Mouse (Mus musculus): ENCODE data around the gene Spindoc. TPM values are rescaled to one million over a fixed set of nuclear protein-coding genes. Genes with fewer than 3 reads are reported as not detected.

The Spindoc gene
- polyA plus RNA-seq, 1 experiment, result 10.3 TPM

DNA sequence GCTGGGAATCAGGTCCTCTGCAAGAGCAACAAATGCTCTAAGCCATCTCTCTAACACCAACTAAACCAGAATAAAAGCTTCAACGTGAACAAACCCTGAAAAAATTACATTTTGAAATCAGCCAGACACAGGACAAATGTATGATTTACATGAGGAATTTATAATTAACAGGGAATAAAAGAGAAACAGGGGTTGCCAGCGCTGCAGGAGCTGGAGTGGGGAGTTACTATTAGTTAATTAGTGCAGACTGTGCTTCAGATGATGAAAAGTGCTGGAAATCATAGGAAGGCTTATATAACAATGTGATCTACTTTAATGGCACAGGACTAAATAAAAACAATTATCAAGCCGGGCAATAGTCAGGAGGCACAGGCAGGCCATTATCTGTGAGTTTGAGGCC is 61.4 kb downstream of the Spindoc start:
- TF ChIP-seq POLR2A (IDR thresholded peaks at IDR 0.05; ENCODE audit: low read depth, low read length) (no peak), CTCF (IDR thresholded peaks at IDR 0.05; ENCODE audit: extremely low read depth, insufficient read depth, insufficient read length, insufficient replicate concordance) (no peak)
- no peaks in the 10 kb centered on the region for H3K36me3 ChIP-seq (ENCODE audit: control insufficient read depth, insufficient read depth, low read length)
- no peaks in the 10 kb centered on the region for H3K27me3 ChIP-seq (ENCODE audit: control insufficient read depth, insufficient read depth, low read length)
- H3K4me1 ChIP-seq (ENCODE audit: control insufficient read depth, insufficient read depth, insufficient read length), result peaks cover 5% of the 10 kb centered on the region; the same call in 1 of the 2 replicates
- no peak overlapping the region for H3K4me3 ChIP-seq (ENCODE audit: extremely low read depth, insufficient read depth, insufficient read length)
- H3K27ac ChIP-seq (ENCODE audit: insufficient read depth, low read length), result no peak overlapping the region
- DNase-seq (ENCODE audit: low read depth in 1 of 2, low spot score in 2 of 2), result no peak
- 92% methylated on average over 3 of the region's 3 CpGs for WGBS

- 59% methylated on average over 2 of the region's 2 CpGs for WGBS
- no peak for DNase-seq (ENCODE audit: low read depth in 1 of 2, low spot score in 2 of 2)
- H3K4me1 ChIP-seq (ENCODE audit: control insufficient read depth, insufficient read depth, insufficient read length), result peaks cover 9% of the 10 kb centered on the region; the same call in 1 of the 2 replicates
- no peak overlapping the region for H3K27ac ChIP-seq (ENCODE audit: insufficient read depth, low read length)
- H3K27me3 ChIP-seq (ENCODE audit: control insufficient read depth, insufficient read depth, low read length), result no peaks in the 10 kb centered on the region
- no peak for TF ChIP-seq CTCF (IDR thresholded peaks at IDR 0.05; ENCODE audit: extremely low read depth, insufficient read depth, insufficient read length, insufficient replicate concordance)
- TF ChIP-seq POLR2A (IDR thresholded peaks at IDR 0.05; ENCODE audit: low read depth, low read length), result no peak
- no peaks in the 10 kb centered on the region for H3K36me3 ChIP-seq (ENCODE audit: control insufficient read depth, insufficient read depth, low read length)
- H3K4me3 ChIP-seq (ENCODE audit: extremely low read depth, insufficient read depth, insufficient read length), result no peak overlapping the region
These were observed 62.6 kb downstream of the Spindoc start for GRCm38 (mm10) chr19:7320181-7320580.

DNA sequence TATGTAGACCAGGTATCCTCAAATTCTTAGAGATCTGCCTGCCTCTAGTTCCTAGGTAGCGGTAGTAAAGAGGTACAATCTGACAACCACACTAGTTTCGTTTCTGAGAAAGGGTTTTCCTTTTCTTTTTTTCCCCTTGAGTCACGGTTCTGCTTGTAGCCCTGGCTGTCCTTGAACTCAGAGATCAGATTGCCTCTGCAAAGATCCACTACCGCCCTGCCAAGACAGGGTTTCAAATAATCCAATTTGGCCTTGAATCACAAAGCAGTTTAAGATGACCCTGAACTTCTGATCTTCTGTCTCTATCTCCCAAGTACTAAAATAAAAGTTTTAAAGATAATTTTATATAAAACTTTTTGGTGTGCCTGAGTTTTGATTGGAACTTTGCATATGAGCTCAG is 65.1 kb downstream of the Spindoc start:
- Histone ChIP-seq H3K4me3 (ENCODE audit: extremely low read depth, insufficient read depth, insufficient read length) (no peak overlapping the region), H3K27me3 (ENCODE audit: control insufficient read depth, insufficient read depth, low read length) (no peaks in the 10 kb centered on the region), H3K27ac (ENCODE audit: insufficient read depth, low read length) (no peak overlapping the region), H3K36me3 (ENCODE audit: control insufficient read depth, insufficient read depth, low read length) (no peaks in the 10 kb centered on the region), H3K4me1 (ENCODE audit: control insufficient read depth, insufficient read depth, insufficient read length) (peaks cover 11% of the 10 kb centered on the region; the same call in 1 of the 2 replicates)
- TF ChIP-seq CTCF (IDR thresholded peaks at IDR 0.05; ENCODE audit: extremely low read depth, insufficient read depth, insufficient read length, insufficient replicate concordance) (no peak), POLR2A (IDR thresholded peaks at IDR 0.05; ENCODE audit: low read depth, low read length) (no peak)
- 50% methylated on average over 4 of the region's 4 CpGs for WGBS
- no peak for DNase-seq (ENCODE audit: low read depth in 1 of 2, low spot score in 2 of 2)

DNA sequence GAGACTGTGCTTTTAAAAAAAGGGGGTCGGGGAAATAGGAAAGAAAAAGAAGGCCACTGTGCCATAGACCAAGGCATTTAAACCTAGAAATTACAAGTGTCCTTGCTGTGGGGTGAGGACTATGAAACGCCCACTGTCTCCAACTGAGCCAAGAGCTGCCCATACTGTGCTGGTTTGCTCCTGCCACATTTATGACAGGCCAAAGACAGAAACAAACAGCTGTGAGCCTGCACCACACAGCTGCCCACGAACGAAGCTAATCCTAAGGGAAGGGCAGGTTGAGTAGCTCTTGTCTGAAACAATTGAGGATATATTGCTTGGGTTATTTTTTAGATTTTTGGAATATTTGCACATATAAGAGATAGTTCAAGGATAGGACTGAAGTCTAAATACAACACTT is 66.0 kb downstream of the Spindoc start:
- Histone ChIP-seq H3K4me1 (ENCODE audit: control insufficient read depth, insufficient read depth, insufficient read length) (peaks cover 11% of the 10 kb centered on the region; the same call in 1 of the 2 replicates), H3K27me3 (ENCODE audit: control insufficient read depth, insufficient read depth, low read length) (no peaks in the 10 kb centered on the region), H3K4me3 (ENCODE audit: extremely low read depth, insufficient read depth, insufficient read length) (no peak overlapping the region), H3K36me3 (ENCODE audit: control insufficient read depth, insufficient read depth, low read length) (no peaks in the 10 kb centered on the region), H3K27ac (ENCODE audit: insufficient read depth, low read length) (no peak overlapping the region)
- TF ChIP-seq CTCF (IDR thresholded peaks at IDR 0.05; ENCODE audit: extremely low read depth, insufficient read depth, insufficient read length, insufficient replicate concordance) (no peak), POLR2A (IDR thresholded peaks at IDR 0.05; ENCODE audit: low read depth, low read length) (no peak)
- DNase-seq (ENCODE audit: low read depth in 1 of 2, low spot score in 2 of 2), result no peak
- 73% methylated on average over 4 of the region's 4 CpGs for WGBS

DNA sequence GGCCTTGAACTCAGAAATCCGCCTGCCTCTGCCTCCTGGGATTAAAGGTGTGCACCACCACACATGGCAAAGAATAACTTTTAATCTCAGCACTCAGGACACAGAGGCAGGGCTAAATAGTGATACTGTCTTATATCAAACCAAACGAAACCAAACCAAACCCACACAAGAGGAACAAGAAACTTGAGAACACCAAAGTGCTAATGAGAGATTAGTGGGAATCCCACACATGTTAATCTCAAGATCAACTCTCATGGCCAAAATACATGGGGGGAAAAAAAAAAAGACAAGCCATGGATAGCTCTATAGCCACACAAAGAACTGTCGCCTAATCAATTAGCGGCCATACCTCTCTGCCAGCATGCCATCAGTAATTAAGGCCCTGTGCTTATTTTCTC is 67.2 kb downstream of the Spindoc start:
- WGBS, result 66% methylated on average over 4 of the region's 4 CpGs
- Histone ChIP-seq H3K36me3 (ENCODE audit: control insufficient read depth, insufficient read depth, low read length) (no peaks in the 10 kb centered on the region), H3K27me3 (ENCODE audit: control insufficient read depth, insufficient read depth, low read length) (no peaks in the 10 kb centered on the region), H3K4me3 (ENCODE audit: extremely low read depth, insufficient read depth, insufficient read length) (no peak overlapping the region), H3K4me1 (ENCODE audit: control insufficient read depth, insufficient read depth, insufficient read length) (peaks cover 22% of the 10 kb centered on the region; the same call in 1 of the 2 replicates), H3K27ac (ENCODE audit: insufficient read depth, low read length) (no peak overlapping the region)
- DNase-seq (ENCODE audit: low read depth in 1 of 2, low spot score in 2 of 2), result no peak
- TF ChIP-seq POLR2A (IDR thresholded peaks at IDR 0.05; ENCODE audit: low read depth, low read length), result no peak
- no peak for TF ChIP-seq CTCF (IDR thresholded peaks at IDR 0.05; ENCODE audit: extremely low read depth, insufficient read depth, insufficient read length, insufficient replicate concordance)

- no peak for TF ChIP-seq POLR2A (IDR thresholded peaks at IDR 0.05; ENCODE audit: low read depth, low read length)
- no peak for TF ChIP-seq CTCF (IDR thresholded peaks at IDR 0.05; ENCODE audit: extremely low read depth, insufficient read depth, insufficient read length, insufficient replicate concordance)
- WGBS, result 34% methylated on average over 8 of the region's 8 CpGs
These were observed 67.7 kb downstream of the Spindoc start for GRCm38 (mm10) chr19:7314976-7315586.

GRCm38 (mm10) chr19:7313660-7314059 is 69.1 kb downstream of the Spindoc start:
- peaks cover 34% of the 10 kb centered on the region; the same call in 1 of the 2 replicates for H3K4me1 ChIP-seq (ENCODE audit: control insufficient read depth, insufficient read depth, insufficient read length)
- H3K36me3 ChIP-seq (ENCODE audit: control insufficient read depth, insufficient read depth, low read length), result no peaks in the 10 kb centered on the region
- H3K4me3 ChIP-seq (ENCODE audit: extremely low read depth, insufficient read depth, insufficient read length), result no peak overlapping the region
- TF ChIP-seq POLR2A (IDR thresholded peaks at IDR 0.05; ENCODE audit: low read depth, low read length), result no peak
- no peak for TF ChIP-seq CTCF (IDR thresholded peaks at IDR 0.05; ENCODE audit: extremely low read depth, insufficient read depth, insufficient read length, insufficient replicate concordance)
- no peaks in the 10 kb centered on the region for H3K27me3 ChIP-seq (ENCODE audit: control insufficient read depth, insufficient read depth, low read length)
- H3K27ac ChIP-seq (ENCODE audit: insufficient read depth, low read length), result no peak overlapping the region
- 79% methylated on average over 2 of the region's 2 CpGs for WGBS
- DNase-seq (ENCODE audit: low read depth in 1 of 2, low spot score in 2 of 2), result no peak

More at GRCm38 (mm10) chr19:7314976-7315586, 67.7 kb downstream of the Spindoc start:
- H3K4me3 ChIP-seq (ENCODE audit: extremely low read depth, insufficient read depth, insufficient read length), result no peak overlapping the region
- DNase-seq (ENCODE audit: low read depth in 1 of 2, low spot score in 2 of 2), result no peak
- H3K27me3 ChIP-seq (ENCODE audit: control insufficient read depth, insufficient read depth, low read length), result no peaks in the 10 kb centered on the region
- H3K27ac ChIP-seq (ENCODE audit: insufficient read depth, low read length), result no peak overlapping the region
- no peaks in the 10 kb centered on the region for H3K36me3 ChIP-seq (ENCODE audit: control insufficient read depth, insufficient read depth, low read length)
- H3K4me1 ChIP-seq (ENCODE audit: control insufficient read depth, insufficient read depth, insufficient read length), result peaks cover 26% of the 10 kb centered on the region; the same call in 1 of the 2 replicates

All from spleen, adult 2 months (tissue).